Mouse (Mus musculus) cerebellum, adult 2 months (tissue): ENCODE measurements at regions not wholly inside any gene's neighbourhood (a gene's known extent, or its start where the extent isn't known, plus 50 kb on each side); places are given as distances from the start of the nearest gene placed in this dataset.

Source experiments
- DNase-seq, 2 experiments: peaks; one replicate each; pipeline ENCODE4 v3.0.0; 2021
- H3K27ac ChIP-seq: fragments of 200-500 bp; 2 replicates; pipeline ENCODE4 v1.5.1; 2012; ENCODE audit warnings: low read length, control low read depth, inconsistent platforms; ENCODE audit not compliant: insufficient read depth
- H3K27me3 ChIP-seq: fragments of 200-500 bp; 2 replicates; pipeline ENCODE4 v1.6.1; 2012; ENCODE audit warnings: inconsistent platforms, mild to moderate bottlenecking, low read length, moderate library complexity; ENCODE audit not compliant: control insufficient read depth, insufficient read depth
- H3K4me1 ChIP-seq: fragments of 200-500 bp; 2 replicates; pipeline ENCODE4 v1.6.1; 2011; ENCODE audit warnings: low read length; ENCODE audit not compliant: control insufficient read depth, insufficient read depth
- H3K4me3 ChIP-seq: fragments of 200-500 bp; replicated peaks from 2 replicates; pipeline ENCODE3; 2011; ENCODE audit warnings: mild to moderate bottlenecking, low read depth, low read length, control low read depth; ENCODE audit not compliant: insufficient read depth
- CTCF ChIP-seq: fragments of 200-500 bp; IDR thresholded peaks from 2 replicates; pipeline ENCODE4 v1.5.1; 2011; ENCODE audit warnings: low read depth, mild to moderate bottlenecking, control low read depth, low read length, moderate library complexity, borderline replicate concordance; ENCODE audit not compliant: insufficient read depth
- POLR2A ChIP-seq: fragments of 200-500 bp; IDR thresholded peaks from 2 replicates; pipeline ENCODE4 v1.6.1; 2011; ENCODE audit warnings: low read length, control low read depth, borderline replicate concordance; ENCODE audit not compliant: insufficient read depth
- WGBS: fragments of 180-500 bp; shearing (Covaris S2); methylation state at CpG from one replicate; pipeline ENCODE4 v1.1.7; 2018; 5-methylcytosine and 5-hydroxymethylcytosine counted together

GRCm38 (mm10) chr8:91966891-91967370 is 165.1 kb upstream of the Irx3 start:
- 50% methylated on average over 19 of the region's 19 CpGs for WGBS
- TF ChIP-seq CTCF (no peak), POLR2A (no peak)
- no peak overlapping the region for H3K4me3 ChIP-seq
- DNase-seq, result peak in 1 of 2 experiments; percentile 4
- no peak overlapping the region for H3K27ac ChIP-seq
- H3K4me1 ChIP-seq, result no peaks in the 10 kb centered on the region
- no peaks in the 10 kb centered on the region for H3K27me3 ChIP-seq

GRCm38 (mm10) chr8:91961696-91962095 is 159.8 kb upstream of the Irx3 start:
- TF ChIP-seq CTCF, result no peak
- TF ChIP-seq POLR2A, result no peak
- Histone ChIP-seq H3K4me1 (no peaks in the 10 kb centered on the region), H3K27ac (no peak overlapping the region), H3K4me3 (no peak overlapping the region), H3K27me3 (no peaks in the 10 kb centered on the region)
- WGBS, result 80% methylated on average over 5 of the region's 5 CpGs
- no peak for DNase-seq

GRCm38 (mm10) chr8:91955170-91955569 is 153.3 kb upstream of the Irx3 start:
- no peak for TF ChIP-seq CTCF
- no peak for TF ChIP-seq POLR2A
- Histone ChIP-seq H3K4me1 (no peaks in the 10 kb centered on the region), H3K27me3 (no peaks in the 10 kb centered on the region), H3K27ac (no peak overlapping the region), H3K4me3 (no peak overlapping the region)
- no peak for DNase-seq
- WGBS, result 17% methylated on average over 6 of the region's 6 CpGs

GRCm38 (mm10) chr8:91952981-91953380 is 151.1 kb upstream of the Irx3 start:
- Histone ChIP-seq H3K27me3 (no peaks in the 10 kb centered on the region), H3K4me3 (no peak overlapping the region), H3K27ac (no peak overlapping the region), H3K4me1 (no peaks in the 10 kb centered on the region)
- TF ChIP-seq CTCF, result no peak
- no peak for DNase-seq
- WGBS, result 97% methylated on average over 4 of the region's 4 CpGs

- no peak for DNase-seq
- no peaks in the 10 kb centered on the region for H3K27me3 ChIP-seq
- TF ChIP-seq POLR2A (no peak), CTCF (no peak)
- no peak overlapping the region for H3K4me3 ChIP-seq
- 76% methylated on average over 9 of the region's 9 CpGs for WGBS
- H3K4me1 ChIP-seq, result no peaks in the 10 kb centered on the region
- no peak overlapping the region for H3K27ac ChIP-seq
These were observed 147.2 kb upstream of the Irx3 start for GRCm38 (mm10) chr8:91949110-91949509.

GRCm38 (mm10) chr8:91948173-91948940 is 146.5 kb upstream of the Irx3 start:
- Histone ChIP-seq H3K27ac (no peak overlapping the region), H3K4me1 (no peaks in the 10 kb centered on the region), H3K27me3 (no peaks in the 10 kb centered on the region), H3K4me3 (no peak overlapping the region)
- 78% methylated on average over 18 of the region's 18 CpGs for WGBS
- no peak for DNase-seq
- TF ChIP-seq POLR2A (no peak), CTCF (no peak)

GRCm38 (mm10) chr8:91941005-91941404 is 139.1 kb upstream of the Irx3 start:
- Histone ChIP-seq H3K27me3 (no peaks in the 10 kb centered on the region), H3K4me3 (no peak overlapping the region), H3K27ac (no peak overlapping the region), H3K4me1 (no peaks in the 10 kb centered on the region)
- 25% methylated on average over 5 of the region's 5 CpGs for WGBS
- DNase-seq, result no peak
- no peak for TF ChIP-seq POLR2A
- TF ChIP-seq CTCF, result no peak

- Histone ChIP-seq H3K27me3 (no peaks in the 10 kb centered on the region), H3K27ac (no peak overlapping the region), H3K4me1 (no peaks in the 10 kb centered on the region), H3K4me3 (no peak overlapping the region)
- no peak for DNase-seq
- no peak for TF ChIP-seq POLR2A
- no peak for TF ChIP-seq CTCF
- 32% methylated on average over 2 of the region's 2 CpGs for WGBS
These were observed 135.4 kb upstream of the Irx3 start for GRCm38 (mm10) chr8:91937227-91937626.
